Mouse (Mus musculus): ENCODE results near the gene Adgrb2. TPM values are rescaled to one million over a fixed set of nuclear protein-coding genes. Genes with fewer than 3 reads are reported as not detected.

Gene Adgrb2
- total and polyA plus RNA-seq, 2 experiments, result 0.06 TPM; not detected in 1

- Histone ChIP-seq H3K36me3 (ENCODE audit: control insufficient read depth, insufficient read depth, low read length) (no peaks in the 10 kb centered on the region), H3K79me2 (ENCODE audit: control insufficient read depth, insufficient read depth, low read length) (no peaks in the 10 kb centered on the region), H3K27ac (replicated peaks; ENCODE audit: insufficient read depth, low read depth, low read length) (no peak overlapping the region), H3K4me1 (ENCODE audit: control insufficient read depth, insufficient read depth, low read length) (no peaks in the 10 kb centered on the region), H3K9ac (ENCODE audit: low read depth, low read length) (no peak overlapping the region), H3K4me3 (ENCODE audit: insufficient read depth, low read depth, low read length) (no peak overlapping the region), H3K27me3 (ENCODE audit: control insufficient read depth, insufficient read depth, low read length) (no peaks in the 10 kb centered on the region)
- TF ChIP-seq CTCF (IDR thresholded peaks at IDR 0.05; ENCODE audit: low read depth, low read length), result no peak
- no peak for TF ChIP-seq POLR2A (IDR thresholded peaks at IDR 0.05; ENCODE audit: extremely low read depth, insufficient read depth, low read length)
- DNase-seq (ENCODE audit: extremely low read depth, low read depth, low spot score), result no peak
- WGBS, result 62% methylated on average over 11 of the region's 11 CpGs
Observed at GRCm38 (mm10) chr4:129998124-129998523, 13.5 kb downstream of the Adgrb2 start.

GRCm38 (mm10) chr4:130001710-130002109 lies 17.0 kb downstream of the Adgrb2 start:
- DNase-seq (ENCODE audit: extremely low read depth, low read depth, low spot score), result no peak
- Histone ChIP-seq H3K36me3 (ENCODE audit: control insufficient read depth, insufficient read depth, low read length) (no peaks in the 10 kb centered on the region), H3K4me1 (ENCODE audit: control insufficient read depth, insufficient read depth, low read length) (no peaks in the 10 kb centered on the region), H3K79me2 (ENCODE audit: control insufficient read depth, insufficient read depth, low read length) (no peaks in the 10 kb centered on the region), H3K27me3 (ENCODE audit: control insufficient read depth, insufficient read depth, low read length) (0 out of 2 replicates have a peak, but pooled peaks cover 5% of the 10 kb centered on the region), H3K4me3 (ENCODE audit: insufficient read depth, low read depth, low read length) (no peak overlapping the region), H3K9ac (ENCODE audit: low read depth, low read length) (no peak overlapping the region), H3K27ac (replicated peaks; ENCODE audit: insufficient read depth, low read depth, low read length) (no peak overlapping the region)
- TF ChIP-seq POLR2A (IDR thresholded peaks at IDR 0.05; ENCODE audit: extremely low read depth, insufficient read depth, low read length), result no peak
- TF ChIP-seq CTCF (IDR thresholded peaks at IDR 0.05; ENCODE audit: low read depth, low read length), result no peak
- 38% methylated on average over 5 of the region's 5 CpGs for WGBS

GRCm38 (mm10) chr4:130002157-130002556 lies 17.5 kb downstream of the Adgrb2 start:
- H3K27ac ChIP-seq (replicated peaks; ENCODE audit: insufficient read depth, low read depth, low read length), result no peak overlapping the region
- H3K36me3 ChIP-seq (ENCODE audit: control insufficient read depth, insufficient read depth, low read length), result no peaks in the 10 kb centered on the region
- no peak overlapping the region for H3K9ac ChIP-seq (ENCODE audit: low read depth, low read length)
- H3K79me2 ChIP-seq (ENCODE audit: control insufficient read depth, insufficient read depth, low read length), result no peaks in the 10 kb centered on the region
- H3K4me3 ChIP-seq (ENCODE audit: insufficient read depth, low read depth, low read length), result no peak overlapping the region
- WGBS, result 71% methylated on average over 10 of the region's 10 CpGs
- no peak for DNase-seq (ENCODE audit: extremely low read depth, low read depth, low spot score)
- H3K27me3 ChIP-seq (ENCODE audit: control insufficient read depth, insufficient read depth, low read length), result 0 out of 2 replicates have a peak, but pooled peaks cover 5% of the 10 kb centered on the region
- TF ChIP-seq CTCF (IDR thresholded peaks at IDR 0.05; ENCODE audit: low read depth, low read length) (no peak), POLR2A (IDR thresholded peaks at IDR 0.05; ENCODE audit: extremely low read depth, insufficient read depth, low read length) (no peak)
- H3K4me1 ChIP-seq (ENCODE audit: control insufficient read depth, insufficient read depth, low read length), result no peaks in the 10 kb centered on the region

GRCm38 (mm10) chr4:130005593-130005992 lies 20.9 kb downstream of the Adgrb2 start:
- Histone ChIP-seq H3K27ac (replicated peaks; ENCODE audit: insufficient read depth, low read depth, low read length) (no peak overlapping the region), H3K79me2 (ENCODE audit: control insufficient read depth, insufficient read depth, low read length) (no peaks in the 10 kb centered on the region), H3K4me3 (ENCODE audit: insufficient read depth, low read depth, low read length) (no peak overlapping the region), H3K36me3 (ENCODE audit: control insufficient read depth, insufficient read depth, low read length) (no peaks in the 10 kb centered on the region), H3K27me3 (ENCODE audit: control insufficient read depth, insufficient read depth, low read length) (peaks cover 9% of the 10 kb centered on the region; the same call in 1 of the 2 replicates), H3K9ac (ENCODE audit: low read depth, low read length) (no peak overlapping the region), H3K4me1 (ENCODE audit: control insufficient read depth, insufficient read depth, low read length) (no peaks in the 10 kb centered on the region)
- DNase-seq (ENCODE audit: extremely low read depth, low read depth, low spot score), result no peak
- 54% methylated on average over 9 of the region's 9 CpGs for WGBS
- TF ChIP-seq CTCF (IDR thresholded peaks at IDR 0.05; ENCODE audit: low read depth, low read length), result no peak

- TF ChIP-seq CTCF (IDR thresholded peaks at IDR 0.05; ENCODE audit: low read depth, low read length) (no peak), POLR2A (IDR thresholded peaks at IDR 0.05; ENCODE audit: extremely low read depth, insufficient read depth, low read length) (no peak)
- no peak for DNase-seq (ENCODE audit: extremely low read depth, low read depth, low spot score)
- H3K79me2 ChIP-seq (ENCODE audit: control insufficient read depth, insufficient read depth, low read length), result no peaks in the 10 kb centered on the region
- no peak overlapping the region for H3K4me3 ChIP-seq (ENCODE audit: insufficient read depth, low read depth, low read length)
- WGBS, result 20% methylated on average over 24 of the region's 25 CpGs
- H3K27me3 ChIP-seq (ENCODE audit: control insufficient read depth, insufficient read depth, low read length), result peaks cover 9% of the 10 kb centered on the region; the same call in 1 of the 2 replicates
- H3K4me1 ChIP-seq (ENCODE audit: control insufficient read depth, insufficient read depth, low read length), result no peaks in the 10 kb centered on the region
- no peaks in the 10 kb centered on the region for H3K36me3 ChIP-seq (ENCODE audit: control insufficient read depth, insufficient read depth, low read length)
- no peak overlapping the region for H3K27ac ChIP-seq (replicated peaks; ENCODE audit: insufficient read depth, low read depth, low read length)
- no peak overlapping the region for H3K9ac ChIP-seq (ENCODE audit: low read depth, low read length)
Observed at GRCm38 (mm10) chr4:130006533-130006932, 21.9 kb downstream of the Adgrb2 start.

GRCm38 (mm10) chr4:130009043-130009442 lies 24.4 kb downstream of the Adgrb2 start:
- no peak overlapping the region for H3K27ac ChIP-seq (replicated peaks; ENCODE audit: insufficient read depth, low read depth, low read length)
- WGBS, result 72% methylated on average over 14 of the region's 14 CpGs
- H3K79me2 ChIP-seq (ENCODE audit: control insufficient read depth, insufficient read depth, low read length), result no peaks in the 10 kb centered on the region
- H3K4me3 ChIP-seq (ENCODE audit: insufficient read depth, low read depth, low read length), result no peak overlapping the region
- H3K36me3 ChIP-seq (ENCODE audit: control insufficient read depth, insufficient read depth, low read length), result no peaks in the 10 kb centered on the region
- H3K27me3 ChIP-seq (ENCODE audit: control insufficient read depth, insufficient read depth, low read length), result peaks cover 9% of the 10 kb centered on the region; the same call in 1 of the 2 replicates
- H3K4me1 ChIP-seq (ENCODE audit: control insufficient read depth, insufficient read depth, low read length), result no peaks in the 10 kb centered on the region
- no peak for DNase-seq (ENCODE audit: extremely low read depth, low read depth, low spot score)
- H3K9ac ChIP-seq (ENCODE audit: low read depth, low read length), result no peak overlapping the region
- TF ChIP-seq POLR2A (IDR thresholded peaks at IDR 0.05; ENCODE audit: extremely low read depth, insufficient read depth, low read length) (no peak), CTCF (IDR thresholded peaks at IDR 0.05; ENCODE audit: low read depth, low read length) (no peak)

All from liver, adult 2 months (tissue).